Mouse (Mus musculus): Measurements from ENCODE around the gene Tpcn1.
"Not testable (repeated sequence)": the region's sequence is repeated elsewhere in the genome, so short reads cannot be mapped to it uniquely, and the experiment has no call there.

Gene Tpcn1

DNA sequence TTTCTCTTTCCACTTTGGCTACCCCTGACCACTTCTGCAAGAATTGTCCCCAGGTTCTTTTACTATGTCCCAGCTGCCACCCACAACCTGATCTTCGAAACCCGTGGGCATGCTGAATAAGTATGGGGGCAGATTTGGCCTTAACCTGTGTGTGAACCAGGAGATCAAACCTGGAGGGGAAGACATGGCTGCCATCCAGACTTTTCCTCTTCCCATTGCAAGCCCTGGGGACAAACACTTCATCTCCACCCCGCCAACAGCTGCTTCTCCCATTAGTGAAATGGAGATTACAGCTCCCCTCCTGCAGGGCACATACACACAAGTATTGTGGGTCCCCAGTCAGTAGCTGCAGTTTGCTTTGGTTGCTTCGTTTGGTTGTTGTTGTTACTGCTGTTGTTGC is 81.2 kb downstream of the Tpcn1 start:
- DNase-seq = no peak

DNA sequence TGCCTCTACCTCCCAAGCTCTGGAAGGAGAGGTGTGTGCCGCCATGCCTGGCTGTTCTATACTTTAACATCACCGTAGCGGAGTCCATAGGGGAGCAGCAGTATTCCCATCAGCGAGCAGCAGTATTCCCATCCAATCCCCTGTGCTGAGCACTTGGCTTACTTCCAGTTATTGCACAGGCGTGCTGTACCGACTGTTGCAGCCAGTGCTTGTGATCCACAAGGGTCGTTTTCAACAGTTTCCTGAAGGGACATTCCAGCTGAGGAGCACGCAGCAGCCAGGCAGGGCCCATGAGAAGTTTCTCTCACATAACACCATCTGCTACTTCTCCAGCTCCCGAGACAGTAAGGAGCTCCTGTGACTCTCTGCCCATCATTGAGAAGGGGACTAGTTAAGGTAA is 82.0 kb downstream of the Tpcn1 start:
- no peak for DNase-seq

DNA sequence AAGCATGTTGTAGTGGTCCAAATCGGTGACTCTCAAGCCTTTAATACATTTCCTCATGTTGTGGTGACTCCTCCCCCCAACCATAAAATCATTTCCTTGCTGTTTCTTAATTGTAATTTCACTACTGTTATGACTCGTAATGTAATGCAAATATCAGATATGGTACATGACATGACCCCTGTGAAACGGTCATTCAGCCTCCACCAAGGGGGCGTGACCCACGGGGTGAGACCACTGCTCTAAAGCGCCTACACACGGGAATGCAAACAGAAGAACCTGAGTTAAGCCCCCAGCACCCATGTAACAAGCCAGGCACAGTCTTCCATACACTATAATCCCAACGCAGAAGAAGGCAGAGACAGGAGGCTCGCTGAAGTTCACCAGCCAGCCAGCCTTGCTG is 82.7 kb downstream of the Tpcn1 start:
- DNase-seq = no peak

DNA sequence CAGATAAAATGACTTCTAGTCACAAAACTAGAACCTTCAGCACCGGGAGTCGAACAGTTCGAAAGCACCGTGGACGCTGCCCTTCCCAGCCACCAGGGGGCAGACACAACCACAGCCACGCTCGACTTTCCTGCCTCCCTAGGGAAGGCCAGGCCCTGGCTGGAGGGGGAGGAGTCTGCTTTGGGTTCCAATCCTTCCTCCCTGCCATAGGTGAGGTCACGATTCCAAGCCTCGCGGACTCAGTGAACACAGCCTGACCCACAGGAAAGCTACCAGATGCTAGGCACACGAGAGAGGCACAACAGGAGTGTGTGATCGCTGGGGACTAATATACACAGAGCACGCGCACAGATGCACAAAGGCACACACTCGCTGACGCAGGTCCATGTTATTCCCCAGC is 83.1 kb downstream of the Tpcn1 start:
- DNase-seq = peak; percentile 51 to 70

GRCm38 (mm10) chr5:120503144-120503795 is 85.2 kb downstream of the Tpcn1 start, which contains the start of gene Plbd2:
Gene Plbd2 (minus strand): TSS chr5:120503625.
- peak; percentile 67 to 77 for DNase-seq

DNA sequence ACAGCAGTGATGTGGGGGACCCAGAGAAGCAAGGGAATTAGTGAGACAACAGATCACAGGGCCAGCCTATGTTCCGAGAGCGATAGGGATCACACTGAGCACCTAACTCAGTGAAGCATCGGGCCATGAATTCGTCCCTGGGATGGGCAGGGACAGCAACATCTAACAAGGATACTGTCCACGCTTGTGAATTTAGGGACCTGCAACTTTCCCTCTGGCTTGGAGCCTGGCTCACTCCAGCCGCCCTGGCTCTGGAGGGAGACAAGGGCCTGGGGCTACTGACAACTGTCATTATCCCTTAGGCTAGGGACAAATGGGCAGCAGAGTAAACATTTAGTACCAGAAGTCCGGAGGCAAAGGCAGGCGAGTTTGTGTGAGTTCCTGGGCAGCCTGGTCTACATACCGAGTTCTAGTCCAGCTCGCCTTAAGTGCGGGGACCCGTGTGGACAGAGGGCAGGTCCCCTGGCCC is 85.8 kb downstream of the Tpcn1 start:
- DNase-seq = no peak

DNA sequence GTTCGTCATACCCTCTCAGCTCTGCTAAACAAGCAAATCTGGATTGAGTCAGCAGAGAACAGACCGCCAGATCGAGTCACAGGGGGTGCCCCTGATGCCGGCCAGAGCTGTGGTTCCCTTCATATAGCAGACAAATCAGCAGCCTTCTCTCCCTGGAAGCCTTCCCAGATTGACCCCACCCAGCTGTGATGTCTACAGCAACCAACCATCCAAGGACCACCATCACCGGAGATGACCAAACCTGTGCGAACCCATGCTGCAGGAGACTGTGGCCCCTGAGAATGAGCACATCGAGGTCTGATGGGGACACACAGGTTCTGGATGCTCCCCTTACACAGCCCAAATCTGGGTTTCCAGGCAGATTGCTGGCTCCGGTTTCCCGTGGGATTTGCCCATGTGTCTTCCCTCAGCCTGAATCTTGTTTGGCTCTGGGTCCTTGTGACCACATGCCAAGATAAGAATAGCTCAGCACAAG is 86.3 kb downstream of the Tpcn1 start:
- DNase-seq = no peak

GRCm38 (mm10) chr5:120500609-120501008 is 87.9 kb downstream of the Tpcn1 start:
- DNase-seq = not testable (repeated sequence)

- no peak for DNase-seq
Observed at GRCm38 (mm10) chr5:120499202-120499601, 89.3 kb downstream of the Tpcn1 start.

DNA sequence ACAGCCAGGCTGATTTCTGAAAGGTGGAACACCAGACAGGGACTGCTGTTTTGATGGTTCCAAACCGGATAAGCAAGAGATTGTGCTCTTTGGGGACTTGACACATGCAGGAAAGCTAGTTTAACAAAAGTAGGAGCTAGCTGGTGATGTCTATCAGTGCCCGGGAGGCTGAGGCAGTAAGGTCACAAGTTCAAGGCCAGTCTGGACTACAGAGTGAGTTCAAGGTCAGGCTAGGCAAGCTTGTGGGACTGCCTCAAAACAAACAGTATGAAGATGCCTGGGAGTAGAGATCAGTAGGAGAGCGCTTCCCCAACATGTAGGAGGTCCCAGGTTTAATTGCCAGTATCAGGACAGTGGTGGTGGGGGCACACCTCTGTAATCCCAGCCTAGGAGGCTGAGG is 91.4 kb downstream of the Tpcn1 start:
- no peak for DNase-seq

- no peak for DNase-seq
Observed at GRCm38 (mm10) chr5:120495703-120496226, 92.7 kb downstream of the Tpcn1 start.

DNA sequence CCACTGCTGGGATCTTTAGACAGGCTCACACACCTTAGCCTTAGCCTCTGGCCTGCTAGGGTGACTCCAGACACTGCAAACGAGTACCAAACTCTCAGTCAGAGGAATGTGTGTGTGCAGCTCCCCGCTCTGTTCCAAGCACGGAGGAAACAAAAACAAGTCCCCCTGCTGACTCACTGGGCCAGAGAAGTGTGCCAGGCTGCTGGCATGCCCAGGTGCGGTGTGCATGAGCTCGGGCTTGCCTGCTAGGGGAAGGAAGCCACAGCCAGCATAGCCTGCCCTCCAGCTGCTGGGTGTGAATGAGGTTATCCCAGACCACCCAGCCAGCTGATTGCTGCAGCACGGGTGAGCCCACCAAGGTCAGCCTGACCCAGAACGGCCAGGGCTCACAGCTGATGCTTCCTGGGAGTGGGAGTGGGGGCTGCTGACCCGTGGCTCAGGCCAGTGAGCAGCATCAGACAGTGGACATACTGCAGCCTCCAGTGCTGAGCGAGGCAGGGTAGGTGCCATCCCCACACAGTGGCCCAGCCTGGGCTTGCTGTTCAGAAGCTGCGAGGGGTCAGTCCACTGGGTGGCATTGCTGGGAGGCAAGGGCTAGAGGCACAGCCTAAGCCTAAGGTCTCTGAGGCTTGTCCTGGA is 93.3 kb downstream of the Tpcn1 start:
- no peak for DNase-seq

DNA sequence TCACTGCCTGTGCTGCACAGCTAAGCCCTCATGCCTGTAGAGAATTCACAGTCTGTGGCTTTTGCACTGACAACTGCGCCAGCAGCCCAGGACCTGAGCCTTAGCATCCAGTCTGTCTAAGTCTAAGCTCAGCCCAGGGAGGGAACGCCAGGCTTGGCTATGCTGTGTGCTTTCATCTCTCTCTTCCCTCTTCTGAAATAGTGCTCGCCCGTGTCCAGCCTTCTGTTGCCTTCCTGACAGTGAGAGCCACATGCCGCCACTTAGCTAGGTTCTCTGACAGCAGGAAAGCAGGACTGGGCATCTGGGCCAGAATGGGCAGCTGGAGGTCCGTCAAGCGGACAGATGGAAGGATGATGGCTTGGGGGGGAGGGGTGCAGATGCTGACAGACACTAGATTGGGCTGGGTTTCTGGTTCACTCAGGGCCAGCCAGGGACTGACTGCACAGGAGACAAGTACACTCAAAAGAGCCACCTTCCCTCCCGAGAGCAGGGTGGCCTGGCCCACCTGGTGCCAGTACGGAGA is 94.5 kb downstream of the Tpcn1 start:
- no peak for DNase-seq

- no peak for DNase-seq
Observed at GRCm38 (mm10) chr5:120493440-120493839, 95.0 kb downstream of the Tpcn1 start.

DNA sequence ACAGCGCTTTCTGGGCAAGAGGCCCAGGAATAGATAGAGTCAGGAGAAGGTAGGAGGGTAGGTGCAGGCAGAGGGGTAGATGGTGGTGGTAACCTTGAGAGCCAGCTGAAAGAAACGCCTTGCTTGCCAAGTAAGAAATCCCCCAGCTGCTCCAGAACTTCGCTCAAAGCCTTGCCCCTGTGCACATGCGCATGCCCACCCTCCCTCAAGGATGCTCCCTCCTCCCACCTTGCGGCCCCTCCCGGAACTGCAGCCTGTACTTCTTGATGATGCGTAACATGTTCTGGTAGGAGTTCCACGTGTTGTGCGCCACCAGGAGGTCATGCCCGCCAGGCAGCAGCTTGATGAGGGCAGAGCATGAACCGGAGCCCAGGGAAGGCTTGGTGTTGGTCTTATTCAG is 96.0 kb downstream of the Tpcn1 start:
- DNase-seq = no peak

DNA sequence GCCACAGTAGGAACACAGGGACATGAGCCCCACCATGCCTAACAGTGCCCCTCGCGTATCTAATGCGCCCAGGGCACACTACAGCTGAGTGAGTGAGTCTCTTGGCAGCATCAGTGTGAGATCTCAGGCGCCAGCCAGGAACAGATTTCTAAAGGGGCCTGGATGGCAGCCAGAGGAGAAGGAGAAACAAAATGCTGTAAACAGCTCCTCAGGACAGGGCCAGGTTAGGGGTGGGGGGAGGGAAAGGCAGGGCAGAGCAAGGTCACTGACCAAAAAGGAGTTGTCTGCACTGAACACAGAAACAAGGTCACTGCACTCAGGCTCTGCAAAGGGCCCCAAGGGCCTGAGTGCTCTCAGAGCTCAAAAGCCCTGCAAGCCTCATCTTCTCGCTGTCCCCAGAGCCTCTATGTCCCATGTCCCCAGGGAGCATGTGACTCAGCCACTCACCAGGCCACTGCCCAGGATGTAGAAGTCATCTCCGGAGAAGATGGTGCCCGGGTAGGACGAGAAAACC is 97.7 kb downstream of the Tpcn1 start:
- DNase-seq = no peak

GRCm38 (mm10) chr5:120487844-120488243 is 100.6 kb downstream of the Tpcn1 start:
- DNase-seq = no peak
